In the genomic region with DNA sequence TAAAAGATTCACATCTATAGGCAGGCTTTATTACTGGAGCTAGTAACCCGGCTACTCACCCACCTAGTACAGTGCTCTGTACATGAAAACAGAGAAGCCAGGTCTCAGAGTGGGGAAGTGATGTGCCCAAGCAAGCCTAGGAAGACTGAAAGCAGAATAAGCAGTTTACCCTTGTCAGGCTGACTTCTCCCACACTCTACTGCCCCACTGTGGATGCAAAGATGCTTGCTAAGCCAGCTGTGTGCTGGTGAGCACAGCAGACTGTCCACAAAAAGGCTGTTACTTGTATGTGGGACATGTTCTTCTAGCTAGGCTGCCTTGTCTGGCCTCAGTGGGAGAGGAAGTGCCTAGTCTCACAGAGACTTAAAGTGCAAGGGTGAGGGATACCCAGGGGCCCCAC, we compare ENCODE assay signal across 10 mouse cellular contexts. TPM values are rescaled to one million over a fixed set of nuclear protein-coding genes. Genes with fewer than 3 reads are reported as not detected.
A peak's percentile ranks its signal among the peaks of the same experiment; 100 is the strongest.
DNase-seq lines count a peak whose midpoint lies in the region; ATAC-seq and TF ChIP-seq lines count a peak whose summit lies in the region.
"Had no signal": no experiment of that assay in that cellular context is flagged by ENCODE, and none has a peak within 500 bp of the region (broad histone marks: within the 10 kb centered on the region; RNA-seq: fewer than 3 reads in every experiment).

No protein-coding gene starts in this region.

- no peak overlapping the region for H3K27ac ChIP-seq in midbrain, embryonic 13.5 days
- H3K27ac ChIP-seq: heart, embryonic 13.5 days; macrophage had no signal

- DNase-seq in left cerebral cortex, postnatal 14 days (ENCODE audit: low spot score in 2 of 2), result peak; percentile 2 to 18
- DNase-seq in left cerebral cortex, adult 11 months (ENCODE audit: low spot score), result no peak
- DNase-seq in MEL-GATA-1-ER (ENCODE audit: extremely low read depth, low read depth), result peak; percentile 0
- peak; percentile 38 for DNase-seq in brain, embryonic 14.5 days (ENCODE audit: low read depth)
- DNase-seq in cerebellum, adult 9-10 months, result no peak
- DNase-seq in heart, postnatal 36 days, result no peak
- DNase-seq: thymus, postnatal 25 days had no signal

- no peak overlapping the region for H3K4me3 ChIP-seq in midbrain, embryonic 13.5 days (replicated peaks)
- H3K4me3 ChIP-seq: heart, embryonic 13.5 days had no signal

- TF ChIP-seq CTCF in brain, embryonic 14.5 days (IDR thresholded peaks at IDR 0.05; ENCODE audit: borderline replicate concordance, extremely low read depth, insufficient read depth, insufficient read length), result peak; percentile 32; the same call in 1 of the 2 replicates

- 71% methylated on average over 1 of the region's 1 CpGs for WGBS in midbrain, embryonic 13.5 days

- intact Hi-C loops in left cerebral cortex, postnatal 14 days (cut with DNase I), result loop anchor here (5.0 kb wide), 1 partner anchor 901 kb away; no protein-coding TSS in a partner anchor
- intact Hi-C loops in heart, postnatal 36 days (cut with DNase I), result loop anchor here (10.0 kb wide), 1 partner anchor 64 kb away; no protein-coding TSS in a partner anchor

- no peaks in the 10 kb centered on the region for H3K27me3 ChIP-seq in midbrain, embryonic 13.5 days
- H3K27me3 ChIP-seq: heart, embryonic 13.5 days had no signal

- H3K9me3 ChIP-seq in midbrain, embryonic 13.5 days, result no peaks in the 10 kb centered on the region
- H3K9me3 ChIP-seq: heart, embryonic 13.5 days had no signal

- H3K36me3 ChIP-seq in midbrain, embryonic 13.5 days, result no peaks in the 10 kb centered on the region
- H3K36me3 ChIP-seq: heart, embryonic 13.5 days had no signal

- no peak overlapping the region for H3K4me2 ChIP-seq in midbrain, embryonic 13.5 days (replicated peaks)
- H3K4me2 ChIP-seq: heart, embryonic 13.5 days had no signal

- 0 out of 2 replicates have a peak, but pooled peaks have one; percentile 17 for ATAC-seq in midbrain, embryonic 13.5 days

- no peak for TF ChIP-seq POLR2A in brain, embryonic 14.5 days (IDR thresholded peaks at IDR 0.05; ENCODE audit: borderline replicate concordance, extremely low read depth, insufficient read depth, insufficient read length, poor library complexity, severe bottlenecking)

- H3K4me1 ChIP-seq in midbrain, embryonic 13.5 days (replicated peaks), result no peaks in the 10 kb centered on the region
- H3K4me1 ChIP-seq: heart, embryonic 13.5 days had no signal

- no peak overlapping the region for H3K9ac ChIP-seq in midbrain, embryonic 13.5 days (replicated peaks)
- H3K9ac ChIP-seq: heart, embryonic 13.5 days had no signal

RNA-seq across cellular contexts. Expression of gene Lhfpl1, which starts 40.3 kb away (rescaled TPM):
- total RNA-seq in left cerebral cortex, postnatal 14 days (2021), result under 1 TPM; 0.24 to 0.82 TPM
- polyA plus RNA-seq in brain, embryonic 14.5 days (2012; rRNA removed), result 0.12 and 0.20 TPM in 2 replicates
- polyA plus RNA-seq in midbrain, embryonic 13.5 days (2015; fragmentation: Nextera tagmentation; extraction: Ambion mirVana), result 0.15 TPM in 1 of 2 replicates, not detected in the other
- total RNA-seq in heart, postnatal 36 days (2021), result not detected
- polyA plus RNA-seq: macrophage had no signal

Comparison
In these comparisons a context has a peak if more than half of its experiments do, and no peak if none do; other contexts are left out.
1. DNase-seq: peak in left cerebral cortex, postnatal 14 days (2 of 2), MEL-GATA-1-ER (single experiment) and brain, embryonic 14.5 days (single experiment); none in left cerebral cortex, adult 11 months (single experiment), cerebellum, adult 9-10 months (single experiment) and heart, postnatal 36 days (0 of 2).